7 mouse cellular contexts compared by ENCODE assay signal in genomic region chr17:47142276-47142675, GRCm38 (mm10).
DNase-seq lines count a peak whose midpoint lies in the region; ATAC-seq and TF ChIP-seq lines count a peak whose summit lies in the region.

No protein-coding gene starts in this region.

- H3K4me3 ChIP-seq in lung, postnatal 0 days (ENCODE audit: low read depth, low read length): peak overlapping the region; percentile 62
- peak overlapping the region; percentile 66 for H3K4me3 ChIP-seq in forebrain, embryonic 12.5 days (replicated peaks)
- peak overlapping the region; percentile 63 for H3K4me3 ChIP-seq in limb, embryonic 14.5 days (replicated peaks; ENCODE audit: low read length)

- no peaks in the 10 kb centered on the region for H3K36me3 ChIP-seq in lung, postnatal 0 days (ENCODE audit: insufficient read depth, low read length)
- H3K36me3 ChIP-seq in forebrain, embryonic 12.5 days (replicated peaks): no peaks in the 10 kb centered on the region
- peaks cover 4% of the 10 kb centered on the region; the same call in 1 of the 2 replicates for H3K36me3 ChIP-seq in limb, embryonic 14.5 days (ENCODE audit: control insufficient read depth, insufficient read depth, low read length)

- no peaks in the 10 kb centered on the region for H3K27me3 ChIP-seq in lung, postnatal 0 days (replicated peaks; ENCODE audit: insufficient read depth, low read length)
- H3K27me3 ChIP-seq in forebrain, embryonic 12.5 days: peaks cover 8% of the 10 kb centered on the region; the same call in 1 of the 2 replicates
- H3K27me3 ChIP-seq in limb, embryonic 14.5 days (ENCODE audit: control insufficient read depth, insufficient read depth, low read length): no peaks in the 10 kb centered on the region

- no peak for DNase-seq in lung, postnatal 0 days (ENCODE audit: low spot score)
- DNase-seq in lung, postnatal 25 days (ENCODE audit: low spot score): no peak
- DNase-seq in limb, embryonic 14.5 days (ENCODE audit: low spot score): no peak
- DNase-seq in thymus, postnatal 0 days (ENCODE audit: low spot score): peak; percentile 12
- DNase-seq in ovary, postnatal 10 days (ENCODE audit: low spot score): no peak

- peak overlapping the region; percentile 94 for H3K4me2 ChIP-seq in lung, postnatal 0 days (replicated peaks; ENCODE audit: low read depth, low read length)
- peak overlapping the region; percentile 85 for H3K4me2 ChIP-seq in forebrain, embryonic 12.5 days
- H3K4me2 ChIP-seq in limb, embryonic 14.5 days (replicated peaks; ENCODE audit: low read depth, low read length, severe bottlenecking): peak overlapping the region; percentile 86

- H3K27ac ChIP-seq in lung, postnatal 0 days (ENCODE audit: low read length): peak overlapping the region; percentile 87
- H3K27ac ChIP-seq in forebrain, embryonic 12.5 days: peak overlapping the region; percentile 100
- peak overlapping the region; percentile 95 for H3K27ac ChIP-seq in limb, embryonic 14.5 days (replicated peaks; ENCODE audit: low read depth, low read length)

- no peak for ATAC-seq in lung, postnatal 0 days
- ATAC-seq in forebrain, embryonic 12.5 days (ENCODE audit: low FRiP score): no peak
- no peak for ATAC-seq in limb, embryonic 14.5 days (ENCODE audit: low FRiP score, low read depth)
- no peak for ATAC-seq in activated CD4-positive, CD25-positive, alpha-beta regulatory T cell, adult 4 months

- TF ChIP-seq POLR2A in limb, embryonic 14.5 days (IDR thresholded peaks at IDR 0.05; ENCODE audit: borderline replicate concordance, extremely low read depth, insufficient read depth, insufficient read length): no peak

- H3K9ac ChIP-seq in lung, postnatal 0 days (replicated peaks; ENCODE audit: low read depth): peak overlapping the region; percentile 40; the same call in 1 of the 2 replicates
- H3K9ac ChIP-seq in forebrain, embryonic 12.5 days: peak overlapping the region; percentile 83
- peak overlapping the region; percentile 77 for H3K9ac ChIP-seq in limb, embryonic 14.5 days (ENCODE audit: low read depth, low read length, severe bottlenecking)

- H3K9me3 ChIP-seq in lung, postnatal 0 days (ENCODE audit: low read length): no peaks in the 10 kb centered on the region
- H3K9me3 ChIP-seq in forebrain, embryonic 12.5 days: no peaks in the 10 kb centered on the region
- H3K9me3 ChIP-seq in limb, embryonic 14.5 days (ENCODE audit: control insufficient read depth, low read length): no peaks in the 10 kb centered on the region

- 0% methylated on average over 7 of the region's 7 CpGs for WGBS in lung, postnatal 0 days
- WGBS in forebrain, embryonic 12.5 days: under 1% methylated on average over 7 of the region's 7 CpGs
- 4% methylated on average over 7 of the region's 7 CpGs for WGBS in limb, embryonic 14.5 days

- TF ChIP-seq CTCF in lung, postnatal 0 days (IDR thresholded peaks at IDR 0.05): no peak

- peaks cover 13% of the 10 kb centered on the region; the same call in 1 of the 2 replicates for H3K4me1 ChIP-seq in lung, postnatal 0 days (ENCODE audit: insufficient read depth, low read depth, low read length)
- peaks cover 44% of the 10 kb centered on the region for H3K4me1 ChIP-seq in forebrain, embryonic 12.5 days
- peaks cover 31% of the 10 kb centered on the region for H3K4me1 ChIP-seq in limb, embryonic 14.5 days (ENCODE audit: control insufficient read depth, insufficient read depth, low read length)

- TF ChIP-seq EP300 in lung, postnatal 0 days (IDR thresholded peaks at IDR 0.05): 0 out of 2 replicates have a peak, but pooled peaks have one; percentile 2
